Mouse (Mus musculus) embryo, embryonic 10.5 days (tissue): ENCODE measurements around the gene Tmem39a.

Experiments used
- DNase-seq: peaks from one replicate; pipeline ENCODE4 v3.0.0-alpha.2; 2015; ENCODE audit warnings: low spot score

Tmem39a gene

DNA sequence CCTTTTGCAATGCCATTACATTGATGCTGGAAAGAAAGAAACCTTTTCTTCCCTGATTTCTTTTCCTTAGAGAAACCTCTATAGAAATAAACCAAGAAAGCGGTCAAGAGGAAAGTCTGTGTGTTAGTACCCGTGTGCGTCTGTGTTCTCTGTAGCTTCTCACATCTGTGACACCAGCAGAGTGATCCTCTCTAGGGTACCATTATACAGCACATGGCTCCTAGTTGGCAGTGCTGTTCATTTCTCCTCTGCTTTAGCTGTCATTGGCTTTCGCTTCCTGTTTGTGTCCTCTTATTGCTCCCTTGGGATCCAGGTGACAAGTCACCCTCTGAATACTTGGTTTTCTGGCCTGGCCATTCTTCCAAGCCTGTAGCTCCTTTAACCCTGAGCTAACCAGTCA lies 29.1 kb downstream of the Tmem39a start:
- DNase-seq: no peak

DNA sequence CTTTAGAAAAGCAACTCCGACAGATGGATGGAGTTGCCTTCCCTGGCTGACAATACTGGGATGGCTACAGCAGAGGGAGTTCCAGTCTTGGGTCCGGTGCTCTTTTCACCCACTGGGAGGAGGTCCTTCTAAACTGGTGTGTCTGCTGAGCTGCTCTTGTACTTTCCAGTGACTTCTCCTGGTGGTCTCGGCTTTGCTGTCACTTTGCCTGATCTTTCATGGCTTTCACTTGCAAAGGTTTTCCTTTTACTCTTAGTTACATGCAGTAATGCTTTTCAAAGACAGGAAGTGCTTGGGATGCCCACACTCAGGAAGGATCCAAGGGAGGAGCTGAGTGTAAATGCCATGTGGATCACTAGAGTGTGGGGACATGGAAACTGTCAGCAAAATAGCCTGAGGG lies 33.0 kb downstream of the Tmem39a start:
- no peak for DNase-seq

DNA sequence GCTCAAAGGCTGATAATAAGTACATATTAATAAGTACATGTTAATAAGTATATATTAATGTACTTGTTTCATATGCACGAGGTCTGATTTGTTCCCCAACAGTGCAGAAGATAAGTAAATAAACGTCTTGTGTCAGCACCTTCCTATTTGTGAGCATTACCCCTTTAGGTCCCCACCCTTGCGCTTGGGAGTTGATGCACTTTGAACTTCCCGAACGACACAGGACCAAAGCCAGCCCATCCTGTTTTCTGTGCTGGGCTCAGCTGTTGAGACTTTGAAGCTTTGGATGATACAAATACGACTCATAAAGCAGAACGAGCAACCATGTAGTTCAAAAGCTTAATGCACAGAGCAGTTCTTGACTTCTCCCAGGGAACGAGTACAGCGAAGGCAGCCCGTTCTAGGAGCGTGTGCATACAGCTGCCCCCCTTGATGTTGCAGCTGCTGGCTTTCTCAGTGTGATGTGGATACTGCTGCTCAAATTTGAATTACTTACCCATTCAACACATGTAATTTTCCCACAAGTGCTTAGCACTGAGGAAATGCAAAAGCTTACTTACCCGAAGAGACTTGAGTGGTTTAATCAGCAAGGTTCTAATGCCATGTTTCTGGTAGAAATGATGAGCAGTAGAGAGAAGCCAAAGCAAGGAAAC lies 33.7 kb downstream of the Tmem39a start:
- DNase-seq: no peak

DNA sequence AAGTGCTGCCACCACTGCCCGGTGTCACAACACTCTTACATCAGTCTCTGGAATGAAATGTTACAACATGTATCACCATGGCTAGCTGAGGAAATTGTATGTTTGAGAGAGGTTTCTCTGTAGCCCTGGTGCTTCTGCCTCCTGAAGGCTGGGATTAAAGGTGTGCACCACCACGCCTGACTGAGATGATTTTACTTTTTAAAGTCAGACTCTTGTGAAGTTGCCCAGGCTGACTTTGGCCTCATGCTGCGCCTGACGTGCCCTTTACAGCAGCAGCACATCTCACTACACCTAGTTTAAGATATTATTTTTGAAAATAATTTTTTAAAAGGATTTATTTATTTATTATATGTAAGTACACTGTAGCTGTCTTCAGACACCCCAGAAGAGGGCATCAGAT lies 34.4 kb downstream of the Tmem39a start:
- DNase-seq: no peak

DNA sequence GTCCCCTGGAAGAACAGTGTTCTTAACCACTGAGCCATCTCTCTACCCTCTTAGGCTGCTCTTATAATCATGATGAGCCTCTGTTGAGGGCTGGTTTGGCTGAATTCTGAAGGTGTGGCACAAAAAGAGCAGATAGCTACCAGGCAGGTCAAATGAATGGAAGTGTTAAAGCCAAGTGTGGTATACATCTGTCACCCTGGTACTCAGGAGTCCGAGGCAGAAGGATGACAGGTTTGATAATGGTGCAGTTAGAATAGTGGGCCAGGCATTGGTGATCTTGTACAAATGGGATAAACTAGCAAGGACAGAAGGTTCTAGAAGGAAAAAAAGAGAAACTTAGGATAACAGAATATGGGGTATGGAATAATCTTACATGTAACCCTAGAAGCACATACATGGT lies 35.9 kb downstream of the Tmem39a start:
- no peak for DNase-seq

DNA sequence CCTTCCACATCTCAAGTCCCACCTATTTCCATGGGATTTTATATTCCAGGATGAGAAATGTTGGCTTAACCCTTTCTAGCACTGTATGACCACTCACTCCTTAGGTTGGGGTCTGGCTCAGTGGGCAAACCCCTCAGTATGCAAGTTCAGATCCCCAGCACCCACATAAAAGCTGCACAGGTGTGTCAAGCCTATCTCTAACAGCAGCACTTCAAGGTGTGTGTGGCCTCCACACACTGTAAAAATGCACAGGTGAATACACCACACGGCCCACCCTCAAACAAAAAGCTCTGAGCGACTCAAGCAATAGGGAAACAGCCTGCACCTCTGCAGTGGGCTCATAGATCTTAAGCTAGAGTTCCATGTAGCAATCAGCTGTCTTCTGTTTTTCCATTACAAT lies 37.6 kb downstream of the Tmem39a start:
- DNase-seq: no peak

DNA sequence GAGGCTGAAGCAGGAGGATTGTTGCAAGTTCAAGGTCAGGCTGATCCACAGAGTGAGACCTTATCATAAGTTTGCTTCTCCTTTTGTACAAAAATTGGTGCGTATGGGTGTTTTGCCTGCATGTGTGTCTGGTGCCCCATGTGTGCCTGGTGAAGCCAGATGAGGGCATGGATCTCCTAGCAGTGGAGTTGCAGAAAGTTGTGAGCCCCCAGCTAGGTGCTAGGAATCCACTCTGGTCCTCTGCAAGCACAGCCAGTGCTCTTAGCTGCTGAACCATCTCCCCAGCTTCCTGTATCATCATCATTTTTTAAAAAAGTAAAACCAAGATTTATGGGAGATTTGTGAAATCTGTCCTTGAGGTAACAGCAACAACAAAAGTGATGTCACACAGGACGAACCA lies 38.2 kb downstream of the Tmem39a start:
- no peak for DNase-seq

DNA sequence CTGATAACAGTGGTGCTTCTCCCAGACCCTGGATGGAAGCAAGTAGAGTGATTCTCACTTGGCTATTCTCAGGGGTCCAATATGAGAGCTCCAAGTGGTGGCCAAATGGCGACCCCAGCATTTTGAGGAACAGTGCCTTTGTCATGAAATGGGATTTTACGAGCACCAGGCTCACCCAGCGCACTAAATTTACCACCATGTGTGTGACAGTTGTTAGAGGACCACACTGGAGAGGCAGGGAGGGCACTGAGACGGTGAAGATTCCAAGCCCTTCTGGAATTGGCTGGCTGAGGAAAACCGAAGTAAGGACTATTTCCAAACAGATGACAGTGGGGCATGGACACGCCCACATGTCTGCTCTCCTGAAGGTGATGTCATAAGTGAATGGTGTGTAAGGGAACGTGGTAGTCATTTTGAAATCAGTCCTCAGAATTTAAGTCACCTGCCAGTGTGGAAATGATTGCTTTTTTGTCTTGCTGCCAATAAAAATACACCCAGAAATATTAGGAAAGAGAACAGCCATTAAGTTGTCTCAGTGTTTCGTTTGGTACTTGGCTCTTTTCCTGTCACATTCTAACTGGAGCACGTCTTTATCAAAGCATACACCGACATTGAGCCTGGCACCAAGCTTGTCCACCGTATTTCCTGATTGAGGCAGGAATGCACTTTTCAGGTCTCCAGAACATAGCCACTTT lies 40.6 kb downstream of the Tmem39a start:
- no peak for DNase-seq

DNA sequence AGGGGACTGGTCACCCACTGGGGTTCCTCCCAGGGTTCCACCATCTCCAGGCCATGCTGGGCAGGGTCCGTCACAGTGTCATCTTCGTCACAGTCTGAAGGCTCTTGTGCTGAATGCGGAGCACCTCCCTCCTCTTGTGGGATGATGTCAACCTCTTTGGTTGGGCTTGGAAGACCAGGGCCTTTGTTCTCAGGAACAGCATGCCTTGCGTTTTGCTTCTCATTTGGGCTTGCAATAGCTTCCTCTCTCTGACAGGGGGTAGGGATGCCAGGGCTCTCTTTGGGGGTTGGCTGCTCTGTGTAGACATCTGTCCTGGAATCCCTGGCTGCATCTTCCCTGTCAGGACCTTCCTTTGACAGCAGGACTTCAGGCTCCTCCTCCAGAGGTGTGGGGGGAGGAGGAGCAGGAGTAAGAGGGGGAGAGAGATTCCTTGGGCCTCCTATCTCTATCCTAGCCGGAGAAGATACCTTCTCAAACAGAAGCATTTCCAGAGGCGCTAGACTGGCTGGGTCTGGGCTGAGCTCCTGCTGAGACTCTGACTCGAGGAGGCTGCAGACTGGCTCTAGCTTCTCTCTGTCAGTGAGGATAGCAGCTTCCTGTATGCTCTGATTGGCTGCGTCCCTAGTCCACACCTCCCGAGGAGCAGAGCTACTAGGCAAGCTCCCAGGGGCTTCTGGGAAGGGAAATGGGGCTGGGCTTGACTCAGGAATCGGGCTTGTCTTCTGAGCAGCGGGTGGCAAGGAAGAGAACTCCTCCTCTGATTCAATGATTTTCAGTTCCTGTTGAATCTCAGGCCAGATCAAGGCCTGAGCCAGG lies 44.7 kb downstream of the Tmem39a start:
- peak; percentile 34 for DNase-seq

DNA sequence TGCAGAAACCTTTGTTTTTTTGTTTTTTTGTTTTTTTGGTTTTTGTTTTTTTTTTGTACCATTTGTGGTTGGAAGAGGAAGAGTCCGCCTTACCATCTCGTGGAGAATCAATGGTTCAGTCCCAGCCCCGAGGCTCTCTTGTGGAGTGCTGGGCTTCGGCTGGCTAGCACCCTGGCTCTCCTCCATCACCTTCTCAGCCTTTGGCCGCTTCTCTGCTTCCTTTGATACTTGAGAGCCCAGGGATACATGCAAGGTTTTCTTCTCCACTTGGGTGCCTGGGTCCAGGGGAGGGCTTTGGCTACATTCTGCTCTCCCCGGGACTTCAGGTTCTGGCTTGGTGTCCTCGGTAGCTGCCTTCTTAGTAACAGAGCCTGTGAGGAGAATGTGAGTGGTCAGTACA lies 48.0 kb downstream of the Tmem39a start:
- no peak for DNase-seq

DNA sequence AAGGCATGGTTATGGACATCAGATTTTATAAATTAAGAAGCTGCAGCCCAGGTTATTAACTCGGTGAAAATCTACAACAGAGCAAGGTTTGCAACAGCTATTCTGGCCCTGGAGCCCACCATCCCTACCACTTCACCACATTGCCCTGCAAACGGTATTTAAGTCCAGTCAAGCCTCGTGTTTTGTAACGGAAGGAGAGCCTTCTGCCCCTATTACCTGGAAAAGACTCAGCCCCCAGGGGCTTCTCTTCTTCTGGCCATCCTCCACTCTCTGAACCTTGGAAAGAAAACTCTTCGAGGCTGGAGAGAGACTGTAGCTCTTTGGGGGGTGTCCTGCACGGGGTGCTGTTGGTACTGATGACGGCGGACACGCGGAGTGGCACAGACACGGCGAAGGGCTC lies 50.2 kb downstream of the Tmem39a start:
- DNase-seq: no peak

DNA sequence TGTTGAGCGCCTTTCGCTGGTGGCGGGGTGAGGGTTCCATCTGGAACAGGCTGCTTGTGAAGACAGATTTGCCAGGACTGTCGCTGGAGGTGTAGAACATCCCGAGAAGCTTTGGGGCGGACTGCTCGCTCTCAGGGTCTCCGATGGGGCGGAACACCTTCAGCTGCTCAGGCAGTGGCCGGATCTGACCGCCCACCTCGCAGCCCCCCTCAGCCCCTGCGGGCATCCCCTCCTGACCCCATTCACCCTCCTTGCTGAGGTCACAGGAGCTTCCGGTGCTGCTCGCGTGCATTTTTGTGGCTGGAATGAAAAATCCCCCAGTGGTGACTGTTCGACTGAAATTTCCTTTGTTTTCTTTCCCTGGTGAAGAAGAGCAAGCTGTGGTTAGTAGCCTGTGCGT lies 50.6 kb downstream of the Tmem39a start:
- DNase-seq: no peak

DNA sequence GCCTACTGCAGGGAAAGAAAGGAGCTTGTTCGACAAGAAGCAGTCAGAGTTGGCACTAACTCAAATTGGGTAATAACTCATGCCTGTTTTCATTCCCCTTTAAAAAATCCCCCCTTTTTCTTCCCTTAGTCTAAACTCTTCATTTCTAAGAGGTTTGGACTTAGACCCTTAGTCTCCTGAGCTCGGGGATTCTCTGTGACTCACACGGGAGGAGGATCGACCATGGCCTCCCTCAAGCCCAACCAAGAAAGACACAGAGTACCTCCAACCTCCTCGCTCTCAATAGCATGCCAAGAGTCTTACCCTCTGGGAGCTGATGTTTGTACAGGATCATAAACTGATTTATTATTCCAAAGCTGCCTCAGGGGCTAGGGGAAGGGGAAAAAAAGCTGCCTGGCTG lies 54.1 kb downstream of the Tmem39a start:
- DNase-seq: no peak

DNA sequence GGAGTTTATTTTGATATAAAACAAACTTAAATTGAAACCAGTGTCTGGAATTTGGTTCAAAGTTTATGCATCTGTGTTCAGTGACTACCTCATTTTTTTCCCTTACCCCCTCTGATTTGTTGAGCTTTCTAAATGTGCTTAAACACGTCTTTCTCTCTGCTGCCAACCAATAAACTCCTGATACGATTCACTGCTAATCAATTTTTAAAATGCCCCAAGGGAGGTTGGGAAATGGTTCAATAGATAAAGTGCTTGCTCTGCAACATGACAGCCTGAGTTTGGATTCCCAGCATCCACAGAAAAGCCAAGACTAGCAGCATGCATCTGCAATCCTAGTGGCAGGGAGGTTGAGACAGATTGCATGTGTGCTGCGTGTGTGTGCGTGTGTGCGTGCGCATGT lies 55.1 kb downstream of the Tmem39a start:
- DNase-seq: no peak

DNA sequence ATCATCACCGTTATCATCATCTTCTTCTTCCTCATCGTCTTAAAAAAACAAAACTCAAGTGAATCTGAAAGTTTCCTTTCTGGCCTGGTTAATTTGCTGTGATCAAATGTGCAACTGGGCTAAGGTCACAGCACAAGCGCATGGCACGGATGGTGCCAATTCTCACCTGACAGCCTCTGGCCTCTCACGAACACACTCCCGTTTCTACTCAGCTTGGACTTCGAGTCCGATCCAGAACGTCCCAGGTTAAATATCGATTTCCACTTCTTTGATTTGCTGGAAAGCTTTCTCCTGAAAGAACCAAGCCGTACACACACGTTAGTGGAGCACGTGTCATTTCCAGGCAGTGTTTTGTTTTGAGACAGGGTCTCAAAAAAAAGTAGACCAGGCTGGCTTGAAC lies 59.5 kb downstream of the Tmem39a start:
- DNase-seq: no peak

DNA sequence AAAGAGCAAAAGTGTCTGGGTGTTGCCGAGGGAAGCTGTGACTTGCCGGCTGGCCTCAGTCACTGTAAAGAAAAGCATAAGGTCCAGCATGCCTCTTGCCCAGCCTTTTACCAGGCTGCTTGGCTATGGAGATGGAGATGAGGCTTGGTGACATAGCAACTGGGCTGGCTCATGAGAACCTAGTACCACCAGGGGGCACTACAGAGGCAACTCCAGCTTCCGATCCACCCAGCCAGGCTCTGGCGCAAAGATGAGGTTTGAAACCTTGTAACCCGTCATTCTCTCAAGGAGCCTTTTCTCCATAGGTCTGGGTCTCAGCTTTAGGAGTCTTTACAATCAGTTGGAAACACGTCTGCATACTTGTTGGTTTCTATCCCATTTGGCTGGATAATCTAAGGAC lies 60.6 kb downstream of the Tmem39a start:
- peak; percentile 87 for DNase-seq

DNA sequence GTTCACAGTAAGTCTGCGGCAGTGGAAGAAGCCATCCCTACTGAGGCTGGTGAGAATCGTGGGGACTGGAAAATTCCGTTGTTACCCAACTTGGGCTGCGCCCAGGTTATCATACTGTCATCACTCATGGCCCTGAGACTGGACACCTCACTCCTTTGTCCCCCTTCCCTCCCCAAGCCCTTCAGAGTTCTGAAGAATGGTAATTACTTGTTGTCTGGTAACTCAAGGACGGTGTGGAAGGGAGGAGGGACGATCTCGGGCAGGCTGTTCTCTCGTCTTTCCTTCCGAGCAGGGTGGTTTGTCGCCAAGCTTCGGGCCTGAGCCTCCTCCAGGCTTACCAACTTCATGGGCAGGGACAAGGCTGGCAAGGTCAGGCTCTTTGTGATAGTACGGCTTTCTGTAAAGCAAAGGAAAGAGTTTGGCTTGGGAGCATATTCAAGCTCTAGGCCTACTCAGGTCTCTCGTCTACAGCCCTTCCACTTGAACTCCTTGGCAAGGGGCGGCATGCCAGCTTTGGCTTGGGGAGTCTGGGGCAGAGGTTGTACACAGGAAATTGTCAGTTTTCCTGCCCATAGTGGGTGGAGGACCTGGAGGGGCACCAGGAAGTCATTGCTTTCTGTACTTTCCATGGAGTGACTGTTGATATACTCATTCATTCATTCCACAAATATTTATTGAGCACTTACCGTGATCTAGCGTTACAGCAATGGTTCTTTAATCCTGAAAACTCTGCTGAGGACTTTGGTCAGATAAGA lies 62.4 kb downstream of the Tmem39a start:
- no peak for DNase-seq

DNA sequence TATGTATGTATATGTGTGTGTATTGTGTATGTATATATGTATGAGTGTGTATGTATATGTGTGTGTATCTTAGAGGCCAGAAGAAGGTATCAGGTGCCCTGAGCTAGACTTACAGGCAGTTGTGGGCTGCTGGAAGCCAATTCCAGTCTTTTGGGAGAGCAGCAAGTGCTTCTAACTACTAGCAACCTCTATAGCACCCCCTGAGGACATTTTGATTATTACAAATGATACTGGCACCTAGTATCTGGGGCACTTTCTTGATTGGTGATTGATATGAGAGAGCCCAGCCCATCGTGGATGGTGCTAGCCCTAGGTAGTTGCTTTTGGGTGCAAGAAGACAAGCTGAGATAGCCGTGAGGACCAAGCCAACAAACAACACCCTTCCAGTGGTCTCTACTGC lies 63.8 kb downstream of the Tmem39a start:
- DNase-seq: peak; percentile 53

DNA sequence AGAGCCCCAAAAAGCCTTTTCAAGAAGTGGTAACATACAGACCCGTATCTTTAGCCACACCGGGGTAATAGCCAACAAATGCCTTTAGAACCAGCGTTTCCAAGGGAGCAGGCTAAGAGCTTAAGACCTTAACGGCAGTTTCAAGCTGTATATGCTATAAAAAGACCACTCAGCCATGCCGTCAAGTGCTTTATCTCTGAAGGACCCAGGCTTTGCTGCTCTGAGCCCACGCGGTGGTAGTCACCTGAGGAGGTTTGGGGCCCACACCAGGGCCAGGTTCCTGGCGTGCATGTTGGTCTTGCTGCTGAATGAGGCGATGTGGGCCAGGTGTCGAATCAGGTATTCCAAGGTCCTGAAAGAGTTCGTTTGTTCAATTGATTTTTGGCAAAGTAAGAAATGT lies 65.8 kb downstream of the Tmem39a start:
- DNase-seq: no peak

DNA sequence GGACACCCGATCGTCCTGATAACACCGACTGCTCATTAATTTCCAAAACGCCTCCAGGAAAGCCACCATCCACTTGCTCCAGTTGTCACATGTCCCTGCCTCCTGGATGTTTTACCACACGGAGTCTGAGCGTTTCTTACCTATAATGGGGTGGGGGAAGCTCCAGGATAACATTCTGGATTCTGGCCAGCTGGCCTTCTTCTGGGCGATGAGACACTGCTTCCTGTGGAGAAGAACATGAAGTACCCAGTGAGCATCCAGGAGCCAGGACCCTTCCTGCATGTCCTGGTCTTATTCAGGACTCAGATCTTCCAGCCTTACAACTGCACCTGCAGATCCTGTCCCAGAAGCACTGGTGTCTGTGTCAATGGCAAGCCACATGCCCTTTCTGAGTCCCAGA lies 66.9 kb downstream of the Tmem39a start:
- no peak for DNase-seq

DNA sequence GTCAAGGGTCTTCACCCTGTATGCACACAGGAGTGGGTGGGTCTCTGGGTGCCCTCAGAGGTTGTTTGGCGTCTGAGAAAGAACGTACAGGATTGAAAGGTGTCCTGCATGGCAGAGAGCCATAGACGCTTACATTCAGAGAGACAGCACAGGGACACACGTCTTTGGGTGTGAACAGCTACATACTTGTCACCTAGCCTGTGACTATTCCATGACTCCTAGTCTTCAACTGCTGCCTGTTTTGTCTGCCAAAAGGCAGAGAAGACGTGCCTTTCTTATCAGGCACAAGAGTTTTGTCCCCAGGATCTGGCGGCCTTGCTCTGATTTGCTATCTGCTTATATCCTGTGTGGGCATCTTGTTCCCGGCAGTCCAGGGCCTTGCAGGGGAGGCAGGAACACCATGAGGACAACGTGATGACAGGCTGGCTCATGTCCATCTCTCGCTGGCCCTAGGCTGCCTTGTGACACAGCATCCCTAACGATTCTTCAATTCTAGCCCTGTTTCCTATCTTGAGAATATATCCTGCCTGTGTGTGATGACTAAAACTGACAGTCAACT lies 67.4 kb downstream of the Tmem39a start:
- no peak for DNase-seq

DNA sequence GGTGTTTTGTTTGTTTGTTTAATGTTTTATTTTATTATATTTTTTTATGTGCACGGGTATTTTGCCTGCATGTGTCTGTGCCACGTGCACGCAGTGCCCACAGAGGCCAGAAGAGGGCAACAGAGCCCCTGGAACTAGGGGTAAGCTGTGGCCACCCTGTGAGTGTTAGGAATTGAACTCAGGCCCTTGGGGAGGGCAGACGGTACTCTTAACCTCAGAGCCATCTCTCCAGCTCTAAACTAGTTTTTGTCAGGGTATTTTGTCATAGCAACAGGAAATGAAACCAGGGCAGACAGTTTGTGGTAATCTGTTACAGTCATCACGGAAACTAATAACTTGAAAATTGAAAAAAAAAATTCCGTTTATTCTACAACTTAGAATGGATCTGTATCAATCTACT lies 73.6 kb downstream of the Tmem39a start:
- peak; percentile 58 for DNase-seq
